Mouse (Mus musculus) MEL (cell line): ENCODE results near the gene Cacnb3. TPM values are rescaled to one million over a fixed set of nuclear protein-coding genes. Genes with fewer than 3 reads are reported as not detected.

Source experiments
- DNase-seq: peaks from one replicate; pipeline ENCODE4 v3.0.0; 2011; ENCODE audit warnings: low read depth, low spot score
- H3K27ac ChIP-seq: 2 replicates; pipeline ENCODE4 v1.5.1; 2012; ENCODE audit warnings: low read depth, mild to moderate bottlenecking, control low read depth, low read length, moderate library complexity; ENCODE audit not compliant: control insufficient read depth
- H3K27me3 ChIP-seq, 2 experiments: fragments of 150-350 bp in 1 of 2; sonication (generic) in 1 of 2; 2 replicates each; pipeline ENCODE4 v1.6.1; 2012; ENCODE audit warnings: low read length in 2 of 2, mild to moderate bottlenecking in 2 of 2, improper control_type of control experiment in 1 of 2, moderate library complexity in 1 of 2; ENCODE audit not compliant: insufficient read depth in 2 of 2, control insufficient read depth in 1 of 2
- H3K36me3 ChIP-seq, 2 experiments: 2 replicates each; pipeline ENCODE4 v1.6.1; 2012 to 2014; ENCODE audit warnings: low read length in 2 of 2, improper control_type of control experiment in 1 of 2, inconsistent platforms in 1 of 2, mild to moderate bottlenecking in 1 of 2; ENCODE audit not compliant: insufficient read depth in 2 of 2, control insufficient read depth in 1 of 2
- H3K4me1 ChIP-seq, 2 experiments: fragments of 150-350 bp in 1 of 2; sonication (generic) in 1 of 2; 2 replicates each; pipeline ENCODE4 v1.6.1; 2012; ENCODE audit warnings: low read length in 2 of 2, improper control_type of control experiment in 1 of 2, mild to moderate bottlenecking in 1 of 2; ENCODE audit not compliant: insufficient read depth in 2 of 2, control insufficient read depth in 1 of 2
- H3K4me3 ChIP-seq, 2 experiments: fragments of 150-350 bp in 1 of 2; sonication (generic) in 1 of 2; 2 replicates each; pipeline ENCODE4 v1.5.1; 2012; ENCODE audit warnings: low read depth in 2 of 2, low read length in 2 of 2, mild to moderate bottlenecking in 2 of 2, moderate library complexity in 2 of 2, control low read depth in 1 of 2, improper control_type of control experiment in 1 of 2; ENCODE audit not compliant: control insufficient read depth in 1 of 2, insufficient read depth in 1 of 2
- H3K79me2 ChIP-seq: 2 replicates; pipeline ENCODE4 v1.6.1; 2012; ENCODE audit warnings: mild to moderate bottlenecking, low read length, moderate library complexity; ENCODE audit not compliant: control insufficient read depth, poor library complexity, insufficient read depth
- H3K9ac ChIP-seq: 2 replicates; pipeline ENCODE4 v1.6.1; 2012; ENCODE audit warnings: low read depth, mild to moderate bottlenecking, control low read depth, low read length, moderate library complexity; ENCODE audit not compliant: control insufficient read depth, poor library complexity, severe bottlenecking
- H3K9me3 ChIP-seq: fragments of 150-350 bp; sonication (generic); replicated peaks from 2 replicates; pipeline ENCODE4 v1.6.1; 2012; ENCODE audit warnings: mild to moderate bottlenecking, low read length, improper control_type of control experiment, moderate library complexity; ENCODE audit not compliant: insufficient read depth
- CHD2 ChIP-seq: IDR thresholded peaks from 2 replicates; pipeline ENCODE4 v1.6.1; 2011; ENCODE audit warnings: low read length, improper control_type of control experiment
- CTCF ChIP-seq, 3 experiments: IDR thresholded peaks in 2 of 3; conservative IDR thresholded peaks in 1 of 3; 2 replicates each; pipeline ENCODE4 v1.5.1; 2011 to 2012; ENCODE audit warnings: low read length in 3 of 3, low read depth in 2 of 3, mild to moderate bottlenecking in 2 of 3, improper control_type of control experiment in 1 of 3, inconsistent platforms in 1 of 3, mixed read lengths in 1 of 3, moderate library complexity in 1 of 3; ENCODE audit not compliant: control insufficient read depth in 1 of 3, insufficient read depth in 1 of 3, poor library complexity in 1 of 3, severe bottlenecking in 1 of 3
- ELF1 ChIP-seq: IDR thresholded peaks from 2 replicates; pipeline ENCODE4 v1.6.1; 2014; ENCODE audit warnings: low read depth, mild to moderate bottlenecking, inconsistent platforms, low read length, improper control_type of control experiment, moderate library complexity
- EP300 ChIP-seq, 2 experiments: IDR thresholded peaks; 2 replicates each; pipeline ENCODE4 v1.6.1; 2011; ENCODE audit warnings: improper control_type of control experiment in 2 of 2, low read length in 2 of 2, low read depth in 1 of 2, mild to moderate bottlenecking in 1 of 2
- GATA1 ChIP-seq: IDR thresholded peaks from 2 replicates; pipeline ENCODE4 v1.6.1; 2011; ENCODE audit warnings: low read depth, low read length, improper control_type of control experiment
- HCFC1 ChIP-seq: IDR thresholded peaks from 2 replicates; pipeline ENCODE4 v1.6.1; 2012; ENCODE audit warnings: low read depth, mild to moderate bottlenecking, inconsistent platforms, low read length, improper control_type of control experiment, moderate library complexity
- MAFK ChIP-seq: IDR thresholded peaks from 2 replicates; pipeline ENCODE4 v1.6.1; 2011; ENCODE audit warnings: low read depth, mild to moderate bottlenecking, low read length, improper control_type of control experiment, borderline replicate concordance
- MAZ ChIP-seq: IDR thresholded peaks from 2 replicates; pipeline ENCODE4 v1.6.1; 2012; ENCODE audit warnings: low read depth, mild to moderate bottlenecking, inconsistent platforms, low read length, improper control_type of control experiment
- MEF2A ChIP-seq: IDR thresholded peaks from 2 replicates; pipeline ENCODE4 v1.6.1; 2014; ENCODE audit warnings: low read depth, mild to moderate bottlenecking, inconsistent platforms, low read length, improper control_type of control experiment; ENCODE audit not compliant: poor library complexity, insufficient replicate concordance, severe bottlenecking; ENCODE audit errors: extremely low read depth
- MXI1 ChIP-seq: IDR thresholded peaks from 2 replicates; pipeline ENCODE4 v1.6.1; 2011; ENCODE audit warnings: mild to moderate bottlenecking, low read depth, low read length, improper control_type of control experiment
- MYC ChIP-seq: IDR thresholded peaks from 2 replicates; pipeline ENCODE4 v1.6.1; 2011; ENCODE audit warnings: low read depth, mild to moderate bottlenecking, low read length, improper control_type of control experiment, moderate library complexity
- NRF1 ChIP-seq: IDR thresholded peaks from 2 replicates; pipeline ENCODE4 v1.6.1; 2014; ENCODE audit warnings: low read depth, mild to moderate bottlenecking, inconsistent platforms, low read length, improper control_type of control experiment, moderate library complexity; ENCODE audit not compliant: poor library complexity, insufficient read depth, severe bottlenecking
- POLR2AphosphoS2 ChIP-seq: IDR thresholded peaks from 2 replicates; pipeline ENCODE4 v1.6.1; 2011; ENCODE audit warnings: low read length, improper control_type of control experiment
- RAD21 ChIP-seq: IDR thresholded peaks from 2 replicates; pipeline ENCODE4 v1.6.1; 2011; ENCODE audit warnings: mild to moderate bottlenecking, low read depth, low read length, improper control_type of control experiment
- RCOR1 ChIP-seq: IDR thresholded peaks from 2 replicates; pipeline ENCODE4 v1.6.1; 2012; ENCODE audit warnings: low read depth, mild to moderate bottlenecking, inconsistent platforms, low read length, improper control_type of control experiment
- SIN3A ChIP-seq: IDR thresholded peaks from 2 replicates; pipeline ENCODE4 v1.6.1; 2012; ENCODE audit warnings: low read length, improper control_type of control experiment, inconsistent platforms
- SMC3 ChIP-seq: IDR thresholded peaks from 2 replicates; pipeline ENCODE4 v1.6.1; 2011; ENCODE audit warnings: low read depth, low read length, improper control_type of control experiment
- TAL1 ChIP-seq: IDR thresholded peaks from 2 replicates; pipeline ENCODE4 v1.6.1; 2012; ENCODE audit warnings: mild to moderate bottlenecking, inconsistent platforms, low read length, moderate library complexity, mixed read lengths
- TBP ChIP-seq: IDR thresholded peaks from 2 replicates; pipeline ENCODE4 v1.8.0; 2011; ENCODE audit warnings: low read depth, low read length, improper control_type of control experiment
- TCF12 ChIP-seq: IDR thresholded peaks from 2 replicates; pipeline ENCODE4 v1.6.1; 2014; ENCODE audit warnings: low read depth, mild to moderate bottlenecking, inconsistent platforms, low read length, improper control_type of control experiment, moderate library complexity
- UBTF ChIP-seq: IDR thresholded peaks from 2 replicates; pipeline ENCODE4 v1.6.1; 2012; ENCODE audit warnings: low read depth, mild to moderate bottlenecking, inconsistent platforms, low read length, improper control_type of control experiment, moderate library complexity, borderline replicate concordance; ENCODE audit not compliant: insufficient read depth
- USF1 ChIP-seq: IDR thresholded peaks from 2 replicates; pipeline ENCODE4 v1.6.1; 2014; ENCODE audit warnings: low read depth, mild to moderate bottlenecking, inconsistent platforms, low read length, improper control_type of control experiment, moderate library complexity
- ZC3H11A ChIP-seq: IDR thresholded peaks from 2 replicates; pipeline ENCODE4 v1.6.1; 2012; ENCODE audit warnings: low read depth, mild to moderate bottlenecking, inconsistent platforms, low read length, improper control_type of control experiment
- ZKSCAN1 ChIP-seq: IDR thresholded peaks from 2 replicates; pipeline ENCODE4 v1.6.1; 2012; ENCODE audit warnings: low read depth, mild to moderate bottlenecking, inconsistent platforms, low read length, improper control_type of control experiment, moderate library complexity
- ZMIZ1 ChIP-seq: IDR thresholded peaks from 2 replicates; pipeline ENCODE4 v1.6.1; 2012; ENCODE audit warnings: low read depth, mild to moderate bottlenecking, inconsistent platforms, low read length, improper control_type of control experiment, moderate library complexity
- ZNF384 ChIP-seq: IDR thresholded peaks from 2 replicates; pipeline ENCODE4 v1.6.1; 2012; ENCODE audit warnings: low read depth, mild to moderate bottlenecking, inconsistent platforms, low read length, improper control_type of control experiment
- polyA plus RNA-seq, 2 experiments: library from polyadenylated mRNA; stranded (reverse) in 1 of 2; unstranded in 1 of 2; fragments of >175 nt in 1 of 2; fragments of >200 nt in 1 of 2; gene quantifications; 2 replicates each; pipeline versions ENCODE4 v1.2.1 to v1.2.4; 2012; ENCODE audit warnings: low replicate concordance in 2 of 2, low read depth in 1 of 2; ENCODE audit not compliant: insufficient read length in 2 of 2, insufficient read depth in 1 of 2, missing spikeins in 1 of 2
- total RNA-seq: library from RNA; depleted of rRNA; stranded (reverse); fragments of 300-350 nt; gene quantifications from 2 replicates; pipeline ENCODE4 v1.2.3, GENCODE M21; 2012

Gene Cacnb3
- total and polyA plus RNA-seq, 3 experiments: 1.4 to 8.5 TPM; not detected in 1

DNA sequence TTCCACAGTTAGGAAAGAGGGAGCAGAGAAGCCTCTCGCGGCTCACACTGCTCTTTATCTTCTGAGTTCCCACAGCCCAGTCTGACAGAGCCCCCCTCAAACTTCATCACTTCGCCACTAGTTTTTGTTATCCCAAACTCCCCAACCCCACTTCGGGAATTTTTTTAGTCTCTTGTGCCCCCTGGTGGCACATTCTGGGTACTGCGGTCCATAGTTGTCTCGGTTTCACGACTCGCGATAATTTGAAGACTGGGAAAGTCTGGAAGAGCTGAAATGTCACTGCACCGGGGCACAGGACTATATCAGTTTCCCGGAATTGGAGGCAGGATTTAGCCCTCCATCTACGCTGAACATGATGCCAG lies 13.5 kb upstream of the Cacnb3 start:
- Histone ChIP-seq H3K79me2 (no peaks in the 10 kb centered on the region), H3K36me3 (peaks cover 0 to 3% of the 10 kb centered on the region in 2 experiments; a peak in 1 of 4 replicates), H3K4me3 (peak overlapping the region; percentile 45), H3K9ac (peak overlapping the region; percentile 53), H3K27ac (no peak overlapping the region), H3K9me3 (no peaks in the 10 kb centered on the region), H3K27me3 (peaks cover 8% of the 10 kb centered on the region in 2 experiments; a peak in 3 of 4 replicates), H3K4me1 (peaks cover 0 to 13% of the 10 kb centered on the region in 2 experiments; a peak in 3 of 4 replicates)
- peak; percentile 89 for DNase-seq
- TF ChIP-seq CTCF (IDR thresholded peaks at IDR 0.05 in 2 of 3, conservative IDR thresholded peaks at IDR 0.05 in 1 of 3; ENCODE audit: control insufficient read depth in 1 of 3, insufficient read depth in 1 of 3, low read depth in 2 of 3, low read length in 3 of 3, poor library complexity in 1 of 3, severe bottlenecking in 1 of 3): peak in 2 of 3 experiments; percentile 87 to 92; a peak in 5 of 6 replicates
- TF ChIP-seq RAD21: peak; percentile 99
- TF ChIP-seq CHD2: peak; percentile 87
- no peak for TF ChIP-seq ELF1
- TF ChIP-seq SMC3: peak; percentile 100
- TF ChIP-seq TAL1: no peak
- TF ChIP-seq EP300 (IDR thresholded peaks at IDR 0.05; ENCODE audit: low read depth in 1 of 2, low read length in 2 of 2): no peak
- TF ChIP-seq ZC3H11A: peak; percentile 100
- TF ChIP-seq SIN3A: peak; percentile 55
- peak; percentile 39; the same call in 1 of the 2 replicates for TF ChIP-seq ZNF384
- peak; percentile 13; the same call in 1 of the 2 replicates for TF ChIP-seq MXI1
- TF ChIP-seq TBP: 0 out of 2 replicates have a peak, but pooled peaks have one; percentile 17
- no peak for TF ChIP-seq MEF2A
- 0 out of 2 replicates have a peak, but pooled peaks have one; percentile 40 for TF ChIP-seq MYC
- TF ChIP-seq RCOR1: no peak
- no peak for TF ChIP-seq TCF12

- 0 out of 4 replicates have a peak, but pooled peaks cover 0 to 3% of the 10 kb centered on the region in 2 experiments for H3K4me1 ChIP-seq
- no peaks in the 10 kb centered on the region for H3K79me2 ChIP-seq
- no peak for DNase-seq
- no peak overlapping the region for H3K27ac ChIP-seq
- peaks cover 17 to 27% of the 10 kb centered on the region in 2 experiments for H3K27me3 ChIP-seq
- H3K36me3 ChIP-seq: no peaks in the 10 kb centered on the region; a peak in 1 of 4 replicates
- no peak for TF ChIP-seq ZNF384
- TF ChIP-seq SMC3: no peak
- no peak for TF ChIP-seq HCFC1
- TF ChIP-seq GATA1: no peak
- no peak for TF ChIP-seq MYC
- no peak for TF ChIP-seq MEF2A
- no peak for TF ChIP-seq CHD2
- no peak for TF ChIP-seq CTCF (IDR thresholded peaks at IDR 0.05 in 2 of 3, conservative IDR thresholded peaks at IDR 0.05 in 1 of 3; ENCODE audit: control insufficient read depth in 1 of 3, insufficient read depth in 1 of 3, low read depth in 2 of 3, low read length in 3 of 3, poor library complexity in 1 of 3, severe bottlenecking in 1 of 3)
- no peak for TF ChIP-seq POLR2AphosphoS2
- TF ChIP-seq ZMIZ1: no peak
- no peak for TF ChIP-seq NRF1
- TF ChIP-seq USF1: no peak
- no peak for TF ChIP-seq ZKSCAN1
- no peak for TF ChIP-seq MAFK
- TF ChIP-seq RCOR1: no peak
- TF ChIP-seq MAZ: no peak
- no peak for TF ChIP-seq MXI1
- TF ChIP-seq UBTF: no peak
- TF ChIP-seq, all 39 proteins: peak for 0
- no peaks in the 10 kb centered on the region for H3K9me3 ChIP-seq
- no peak overlapping the region for H3K9ac ChIP-seq
- no peak overlapping the region for H3K4me3 ChIP-seq
Observed at GRCm38 (mm10) chr15:98622199-98622598, 8.4 kb upstream of the Cacnb3 start.
